Mouse (Mus musculus): ENCODE data around the gene Mt1. TPM values are rescaled to one million over a fixed set of nuclear protein-coding genes. Genes with fewer than 3 reads are reported as not detected.
"Not testable (repeated sequence)": the region's sequence is repeated elsewhere in the genome, so short reads cannot be mapped to it uniquely, and the experiment has no call there.

Gene Mt1
- polyA plus RNA-seq, 1 experiment from 2014 or later, result 89.2 TPM

DNA sequence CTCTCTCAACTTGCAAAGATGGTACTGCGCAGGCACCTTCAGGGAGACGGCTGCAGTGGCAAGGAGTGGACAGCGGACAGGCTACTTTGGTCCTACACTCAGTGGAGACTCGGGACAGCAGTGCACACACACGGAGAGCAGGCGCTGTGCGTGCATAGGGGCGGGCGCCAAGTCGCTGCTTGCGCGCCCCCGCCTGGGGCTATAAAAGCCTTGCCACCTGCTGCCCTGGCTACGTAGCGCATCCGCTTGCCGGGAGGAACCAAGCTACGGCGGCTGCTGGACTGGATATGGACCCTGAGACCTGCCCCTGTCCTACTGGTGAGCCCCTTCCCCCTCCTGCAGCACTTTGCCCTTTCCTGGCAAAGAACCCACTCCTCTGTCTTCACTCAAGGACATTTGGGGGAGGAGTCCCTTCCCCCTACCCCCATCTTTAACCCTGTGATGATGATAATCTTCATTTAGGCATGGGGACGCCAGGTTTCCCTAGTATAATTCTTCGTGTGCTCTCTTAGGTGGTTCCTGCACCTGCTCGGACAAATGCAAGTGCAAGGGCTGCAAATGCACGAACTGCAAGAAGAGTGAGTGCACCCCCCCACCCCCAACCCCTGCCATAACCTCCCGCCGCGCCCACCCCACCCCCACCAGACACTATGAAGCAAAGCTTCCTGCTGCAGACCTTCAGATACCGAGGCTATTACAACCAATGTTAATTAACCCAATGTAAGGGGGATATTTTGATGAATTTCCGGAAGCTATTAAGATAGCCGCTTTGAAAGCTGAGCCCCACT, 26.2 kb upstream of the Mt1 start, which contains the start of gene Mt3:
TSS of gene Mt3 (plus strand) at position 95 of the 788 bp plus-strand sequence.
- H3K9me3 ChIP-seq, result no peaks in the 10 kb centered on the region
- peak within 1 kb of the TSS; percentile 88 for H3K4me2 ChIP-seq
- WGBS, result 2% methylated on average over 29 of the region's 29 CpGs
- peak within 1 kb of the TSS; percentile 44 for H3K9ac ChIP-seq
- ATAC-seq (ENCODE audit: low FRiP score, low read depth), result peak; percentile 90
- H3K4me3 ChIP-seq, result peak within 1 kb of the TSS; percentile 45
- H3K36me3 ChIP-seq, result no peaks in the 10 kb centered on the region
- H3K27ac ChIP-seq (replicated peaks), result peak within 1 kb of the TSS; percentile 67
- H3K4me1 ChIP-seq (replicated peaks), result peaks cover 21% of the 10 kb centered on the region
- H3K27me3 ChIP-seq, result peaks cover 4% of the 10 kb centered on the region; the same call in 1 of the 2 replicates

- Histone ChIP-seq H3K9ac (peak overlapping the region; percentile 44), H3K27ac (replicated peaks) (peak overlapping the region; percentile 67), H3K4me2 (peak overlapping the region; percentile 88), H3K9me3 (no peaks in the 10 kb centered on the region), H3K4me3 (peak overlapping the region; percentile 45), H3K4me1 (replicated peaks) (peaks cover 21% of the 10 kb centered on the region), H3K27me3 (peaks cover 4% of the 10 kb centered on the region; the same call in 1 of the 2 replicates), H3K36me3 (no peaks in the 10 kb centered on the region)
- peak; percentile 32 for ATAC-seq (ENCODE audit: low FRiP score, low read depth)
- 24% methylated on average over 7 of the region's 7 CpGs for WGBS
Measured at GRCm38 (mm10) chr8:94153451-94153850, 25.4 kb upstream of the Mt1 start.

DNA sequence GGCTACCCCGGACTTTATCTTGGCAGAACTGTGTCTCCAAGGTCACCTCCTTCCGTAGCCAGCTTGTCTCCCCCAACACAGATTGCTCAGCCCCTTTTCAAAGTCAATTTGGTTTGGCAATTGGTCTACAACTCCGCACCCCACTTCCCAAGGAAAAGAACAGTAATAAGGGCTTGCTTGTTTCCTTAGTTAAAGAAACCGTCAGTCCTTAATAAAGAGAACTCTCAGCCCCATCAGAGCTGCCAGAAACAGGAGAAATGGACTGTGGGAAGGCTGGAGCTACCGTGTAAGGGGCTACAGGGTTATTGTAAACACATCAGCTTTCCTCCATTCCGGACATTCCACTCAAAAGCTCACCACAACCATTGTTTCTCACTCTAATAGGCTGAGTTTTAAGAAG, 24.3 kb upstream of the Mt1 start:
- peak overlapping the region; percentile 67 for H3K27ac ChIP-seq (replicated peaks)
- 0 out of 2 replicates have a peak, but pooled peaks have one; percentile 24 for ATAC-seq (ENCODE audit: low FRiP score, low read depth)

GRCm38 (mm10) chr8:94156092-94156491, 22.8 kb upstream of the Mt1 start:
- WGBS, result 75% methylated on average over 4 of the region's 4 CpGs
- H3K27ac ChIP-seq (replicated peaks), result no peak overlapping the region
- no peaks in the 10 kb centered on the region for H3K36me3 ChIP-seq
- H3K4me2 ChIP-seq, result no peak overlapping the region
- H3K4me3 ChIP-seq, result no peak overlapping the region
- no peak overlapping the region for H3K9ac ChIP-seq
- no peaks in the 10 kb centered on the region for H3K9me3 ChIP-seq
- peaks cover 21% of the 10 kb centered on the region for H3K4me1 ChIP-seq (replicated peaks)
- peaks cover 4% of the 10 kb centered on the region; the same call in 1 of the 2 replicates for H3K27me3 ChIP-seq
- no peak for ATAC-seq (ENCODE audit: low FRiP score, low read depth)

More for the DNA sequence above, 24.3 kb upstream of the Mt1 start:
- 0 out of 2 replicates have a peak overlapping the region, but pooled peaks have one; percentile 88 for H3K4me2 ChIP-seq
- H3K27me3 ChIP-seq, result peaks cover 4% of the 10 kb centered on the region; the same call in 1 of the 2 replicates
- H3K9me3 ChIP-seq, result no peaks in the 10 kb centered on the region
- no peaks in the 10 kb centered on the region for H3K36me3 ChIP-seq
- H3K4me1 ChIP-seq (replicated peaks), result peaks cover 21% of the 10 kb centered on the region
- 40% methylated on average over 6 of the region's 6 CpGs for WGBS
- H3K9ac ChIP-seq, result no peak overlapping the region
- no peak overlapping the region for H3K4me3 ChIP-seq

GRCm38 (mm10) chr8:94165772-94166171, 13.1 kb upstream of the Mt1 start:
- H3K4me1 ChIP-seq (replicated peaks); H3K27ac ChIP-seq (replicated peaks); H3K9ac ChIP-seq; H3K27me3 ChIP-seq; H3K9me3 ChIP-seq; ATAC-seq (ENCODE audit: low FRiP score, low read depth); H3K4me3 ChIP-seq; H3K4me2 ChIP-seq; H3K36me3 ChIP-seq: not testable (repeated sequence)
- WGBS, result 73% methylated on average over 8 of the region's 8 CpGs

DNA sequence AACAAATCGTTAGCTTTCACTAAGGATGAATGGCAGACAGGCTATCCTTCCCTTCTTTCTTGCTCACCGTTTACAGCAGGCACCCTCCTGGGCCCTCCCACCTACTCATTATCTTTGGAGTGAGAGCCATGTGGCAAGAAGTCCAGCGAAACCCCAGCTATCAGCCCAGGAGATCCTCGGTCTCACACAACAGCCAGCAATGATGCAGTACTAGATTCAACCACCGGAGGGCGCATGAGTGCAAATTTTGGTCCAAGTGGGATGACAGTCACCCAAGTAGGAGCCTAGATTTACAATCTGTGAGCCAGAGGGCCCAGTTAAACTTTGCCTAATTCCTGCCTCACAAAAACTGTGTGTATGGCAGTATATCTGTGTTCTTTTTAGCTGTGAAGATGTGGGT, 11.6 kb upstream of the Mt1 start:
- Histone ChIP-seq H3K9me3 (no peaks in the 10 kb centered on the region), H3K9ac (no peak overlapping the region), H3K4me2 (peak overlapping the region; percentile 22; the same call in 1 of the 2 replicates), H3K4me1 (replicated peaks) (peaks cover 9% of the 10 kb centered on the region), H3K36me3 (no peaks in the 10 kb centered on the region), H3K27me3 (peaks cover 18% of the 10 kb centered on the region), H3K4me3 (no peak overlapping the region), H3K27ac (replicated peaks) (no peak overlapping the region)
- ATAC-seq (ENCODE audit: low FRiP score, low read depth), result peak; percentile 63
- WGBS, result 2% methylated on average over 6 of the region's 6 CpGs

GRCm38 (mm10) chr8:94169547-94169946, 9.3 kb upstream of the Mt1 start:
- Histone ChIP-seq H3K4me1 (replicated peaks) (peaks cover 21% of the 10 kb centered on the region), H3K4me3 (no peak overlapping the region), H3K27me3 (peaks cover 39% of the 10 kb centered on the region), H3K9ac (no peak overlapping the region), H3K4me2 (no peak overlapping the region), H3K27ac (replicated peaks) (no peak overlapping the region), H3K36me3 (no peaks in the 10 kb centered on the region), H3K9me3 (no peaks in the 10 kb centered on the region)
- ATAC-seq (ENCODE audit: low FRiP score, low read depth), result no peak
- 90% methylated on average over 5 of the region's 5 CpGs for WGBS

GRCm38 (mm10) chr8:94171321-94171755, 7.5 kb upstream of the Mt1 start:
- Histone ChIP-seq H3K9me3 (no peaks in the 10 kb centered on the region), H3K9ac (no peak overlapping the region), H3K27ac (replicated peaks) (no peak overlapping the region), H3K4me2 (peak overlapping the region; percentile 89), H3K36me3 (no peaks in the 10 kb centered on the region), H3K4me1 (replicated peaks) (peaks cover 21% of the 10 kb centered on the region), H3K27me3 (peaks cover 57% of the 10 kb centered on the region), H3K4me3 (peak overlapping the region; percentile 48; the same call in 1 of the 2 replicates)
- ATAC-seq (ENCODE audit: low FRiP score, low read depth), result no peak
- 52% methylated on average over 10 of the region's 10 CpGs for WGBS

- peak within 1 kb of the TSS; percentile 48 for H3K4me3 ChIP-seq
- H3K4me1 ChIP-seq (replicated peaks), result peaks cover 21% of the 10 kb centered on the region
- under 1% methylated on average over 54 of the region's 56 CpGs for WGBS
- H3K9me3 ChIP-seq, result no peaks in the 10 kb centered on the region
- H3K4me2 ChIP-seq, result peak within 1 kb of the TSS; percentile 89
- H3K27me3 ChIP-seq, result peaks cover 66% of the 10 kb centered on the region
- ATAC-seq (ENCODE audit: low FRiP score, low read depth), result peak; percentile 43
- H3K27ac ChIP-seq (replicated peaks), result no peak within 1 kb of the TSS
- no peaks in the 10 kb centered on the region for H3K36me3 ChIP-seq
- H3K9ac ChIP-seq, result peak within 1 kb of the TSS; percentile 33
Measured at GRCm38 (mm10) chr8:94172075-94172808, 6.6 kb upstream of the Mt1 start, which contains the start of gene Mt2. Gene Mt2 (plus strand): TSS chr8:94172664.

GRCm38 (mm10) chr8:94172809-94173732, 5.8 kb upstream of the Mt1 start:
- Histone ChIP-seq H3K9me3 (no peaks in the 10 kb centered on the region), H3K9ac (peak overlapping the region; percentile 33), H3K27ac (replicated peaks) (no peak overlapping the region), H3K36me3 (no peaks in the 10 kb centered on the region), H3K27me3 (peaks cover 74% of the 10 kb centered on the region), H3K4me2 (peak overlapping the region; percentile 89), H3K4me3 (peak overlapping the region; percentile 48), H3K4me1 (replicated peaks) (peaks cover 21% of the 10 kb centered on the region)
- no peak for ATAC-seq (ENCODE audit: low FRiP score, low read depth)
- WGBS, result under 1% methylated on average over 39 of the region's 39 CpGs

- WGBS, result 49% methylated on average over 11 of the region's 11 CpGs
Measured at GRCm38 (mm10) chr8:94173848-94174403, 5.0 kb upstream of the Mt1 start.

More at GRCm38 (mm10) chr8:94173848-94174403, 5.0 kb upstream of the Mt1 start:
- Histone ChIP-seq H3K36me3 (no peaks in the 10 kb centered on the region), H3K9me3 (no peaks in the 10 kb centered on the region), H3K27me3 (peaks cover 82% of the 10 kb centered on the region), H3K9ac (no peak overlapping the region), H3K4me1 (replicated peaks) (peaks cover 26% of the 10 kb centered on the region), H3K27ac (replicated peaks) (no peak overlapping the region), H3K4me3 (no peak overlapping the region), H3K4me2 (no peak overlapping the region)
- ATAC-seq (ENCODE audit: low FRiP score, low read depth), result no peak

Data from hindbrain, embryonic 15.5 days (tissue).